Mouse (Mus musculus) olfactory bulb, adult 2 months (tissue): Measurements from ENCODE around the gene Mia.

Experiments
- CTCF ChIP-seq: fragments of 200-500 bp; IDR thresholded peaks from 2 replicates; pipeline ENCODE4 v1.5.1; 2012; ENCODE audit warnings: low read depth, mild to moderate bottlenecking, low read length, moderate library complexity; ENCODE audit not compliant: insufficient read depth
- POLR2A ChIP-seq: fragments of 200-500 bp; IDR thresholded peaks from 2 replicates; pipeline ENCODE4 v1.6.1; 2012; ENCODE audit warnings: mild to moderate bottlenecking, low read depth, low read length, moderate library complexity; ENCODE audit not compliant: insufficient read depth

DNA sequence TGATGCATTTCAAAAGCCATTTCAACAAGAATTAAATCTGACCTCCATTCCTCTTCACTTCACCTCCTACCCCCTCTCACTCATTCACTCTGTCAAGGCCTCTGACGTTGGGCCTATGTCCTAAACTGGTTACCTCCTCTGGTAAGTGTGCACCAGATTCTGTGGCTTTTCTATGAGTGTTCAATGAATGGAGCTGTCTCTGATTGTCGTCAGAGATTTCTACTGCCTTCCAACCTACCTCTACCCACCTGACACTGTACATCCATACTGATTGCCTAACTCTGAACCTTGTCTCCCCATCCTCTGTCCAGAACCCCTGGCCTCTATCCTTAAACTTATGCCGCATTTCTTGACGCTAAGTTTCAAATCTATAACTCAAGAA lies 3.0 kb downstream of the Mia start:
- TF ChIP-seq CTCF (no peak), POLR2A (no peak)
